Mouse (Mus musculus) erythroblast, embryonic 14.5 days (primary cell): ENCODE results near the gene Sumo2. TPM values are rescaled to one million over a fixed set of nuclear protein-coding genes. Genes with fewer than 3 reads are reported as not detected.
A peak's percentile ranks its signal among the peaks of the same experiment; 100 is the strongest.

ENCODE experiments used
- H3K27me3 ChIP-seq: 2 replicates; pipeline ENCODE4 v1.6.1; 2012; ENCODE audit warnings: inconsistent platforms; ENCODE audit not compliant: control insufficient read depth
- H3K36me3 ChIP-seq: 2 replicates; pipeline ENCODE4 v1.6.1; 2012; ENCODE audit warnings: mild to moderate bottlenecking, inconsistent platforms; ENCODE audit not compliant: control insufficient read depth
- H3K4me1 ChIP-seq: 2 replicates; pipeline ENCODE4 v1.6.1; 2012; ENCODE audit warnings: inconsistent platforms; ENCODE audit not compliant: control insufficient read depth
- H3K4me3 ChIP-seq: replicated peaks from 2 replicates; pipeline ENCODE3; 2012; ENCODE audit warnings: moderate library complexity, mild to moderate bottlenecking, inconsistent platforms
- H3K9me3 ChIP-seq: 2 replicates; pipeline ENCODE4 v1.6.1; 2012; ENCODE audit warnings: low read length, inconsistent platforms, mixed read lengths; ENCODE audit not compliant: control insufficient read depth
- GATA1 ChIP-seq: IDR thresholded peaks from 2 replicates; pipeline ENCODE4 v1.6.1; 2012; ENCODE audit warnings: low read length, inconsistent platforms, mixed read lengths
- TAL1 ChIP-seq: IDR thresholded peaks from 3 replicates; pipeline ENCODE4 v1.6.1; 2012; ENCODE audit warnings: low read length, inconsistent platforms, mixed read lengths
- polyA plus RNA-seq: library from polyadenylated mRNA; stranded (reverse); fragments of >175 nt; gene quantifications from 2 replicates; pipeline ENCODE4 v1.2.3, GENCODE M21; 2012

The Sumo2 gene
- polyA plus RNA-seq, result 31.3 and 32.9 TPM in 2 replicates

- H3K27me3 ChIP-seq, result no peaks in the 10 kb centered on the region
- no peaks in the 10 kb centered on the region for H3K9me3 ChIP-seq
- TF ChIP-seq GATA1 (no peak), TAL1 (no peak)
- peaks cover 38% of the 10 kb centered on the region for H3K4me1 ChIP-seq
- H3K4me3 ChIP-seq, result peak within 1 kb of the TSS; percentile 74
- H3K36me3 ChIP-seq, result peaks cover 37% of the 10 kb centered on the region
Observed at GRCm38 (mm10) chr11:115536038-115536681, at the start of gene Sumo2. TSS of gene Sumo2 (minus strand) at chr11:115536276.

DNA sequence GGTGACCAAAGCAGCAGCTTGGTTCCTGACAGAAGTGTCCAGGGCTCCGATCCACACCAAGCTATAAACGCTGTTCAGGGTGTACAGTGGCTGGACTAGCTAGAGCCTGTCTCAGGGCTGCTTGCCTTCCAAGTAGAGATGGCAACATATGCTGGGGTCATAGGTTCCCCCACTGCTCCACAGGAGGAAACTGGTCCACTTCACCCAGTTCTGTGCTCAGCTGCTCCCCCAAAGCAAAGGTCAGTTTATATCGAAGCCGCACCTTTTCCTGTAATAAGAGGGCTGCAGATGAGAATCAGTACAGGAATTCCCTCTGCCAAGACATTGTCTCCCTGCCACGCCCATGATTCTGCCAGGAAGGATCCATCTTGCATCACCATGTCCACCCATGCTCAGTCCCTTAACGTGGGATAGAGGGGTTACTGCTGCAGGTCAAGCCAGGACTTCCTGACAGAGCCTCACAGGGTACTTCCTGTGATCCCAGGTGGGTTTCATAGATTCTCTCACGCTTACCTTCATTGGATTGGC, 49.6 kb upstream of the Sumo2 start:
- Histone ChIP-seq H3K9me3 (no peaks in the 10 kb centered on the region), H3K4me1 (no peaks in the 10 kb centered on the region), H3K36me3 (peaks cover 98% of the 10 kb centered on the region), H3K27me3 (no peaks in the 10 kb centered on the region), H3K4me3 (no peak overlapping the region)
- no peak for TF ChIP-seq GATA1
- no peak for TF ChIP-seq TAL1

- Histone ChIP-seq H3K36me3 (peaks cover 95% of the 10 kb centered on the region), H3K9me3 (no peaks in the 10 kb centered on the region), H3K4me1 (no peaks in the 10 kb centered on the region), H3K4me3 (no peak overlapping the region), H3K27me3 (no peaks in the 10 kb centered on the region)
- TF ChIP-seq GATA1, result no peak
- no peak for TF ChIP-seq TAL1
Observed at GRCm38 (mm10) chr11:115584376-115585073, 48.4 kb upstream of the Sumo2 start.

DNA sequence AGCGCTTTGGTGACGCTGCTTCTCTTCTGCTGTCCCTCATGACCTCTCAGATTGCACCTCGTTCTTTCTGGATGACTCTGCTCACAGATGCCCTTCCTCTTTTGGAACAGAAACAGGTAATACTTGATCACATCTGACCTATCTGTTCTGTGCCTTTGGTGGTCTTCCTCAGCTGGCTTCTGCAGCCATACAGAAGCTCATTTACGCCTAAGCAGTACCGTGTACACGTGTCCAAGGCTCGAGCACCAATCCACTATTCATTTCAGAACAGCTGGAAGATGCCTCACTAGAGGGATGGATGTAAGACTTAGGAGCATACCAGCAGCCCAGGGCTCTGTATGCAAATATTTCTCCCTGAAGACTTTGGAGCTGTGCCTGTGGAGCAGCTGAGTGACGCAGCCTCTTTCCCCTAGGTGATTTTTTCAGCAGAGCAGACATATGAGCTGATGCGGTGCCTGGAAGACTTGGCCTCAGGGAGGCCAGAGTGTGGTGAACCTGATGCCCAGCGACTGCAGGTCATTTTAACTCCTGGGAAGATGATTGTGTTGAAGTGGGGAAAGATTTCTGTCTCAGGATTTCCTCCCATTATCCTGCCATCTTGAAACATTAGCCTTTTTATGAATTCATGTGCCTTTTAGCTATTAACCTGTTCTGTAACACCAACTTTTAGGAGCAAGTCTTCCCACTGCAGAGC, 47.0 kb upstream of the Sumo2 start:
- peaks cover 97% of the 10 kb centered on the region for H3K36me3 ChIP-seq

DNA sequence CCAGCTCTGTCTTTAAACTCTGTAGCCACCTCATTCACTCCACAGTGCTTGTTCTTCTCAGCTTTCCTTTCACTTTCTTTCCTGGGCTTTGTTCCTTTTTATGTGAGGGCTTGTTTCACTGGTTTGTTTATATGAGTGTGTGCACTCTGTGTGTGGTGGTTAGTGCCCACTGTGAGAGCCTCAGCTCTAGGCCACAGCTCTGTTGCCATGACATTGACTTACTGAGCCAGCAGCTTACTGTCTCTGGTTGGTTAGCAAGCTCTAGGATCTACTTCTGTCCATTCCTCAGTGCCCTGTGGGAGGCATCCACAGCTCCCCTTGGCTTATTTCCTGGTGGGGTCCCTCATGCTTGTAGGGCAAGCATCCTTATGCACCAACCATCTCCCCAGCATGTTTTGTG, 43.0 kb upstream of the Sumo2 start:
- peaks cover 72% of the 10 kb centered on the region for H3K36me3 ChIP-seq
- no peak for TF ChIP-seq GATA1
- TF ChIP-seq TAL1, result no peak

More for the DNA sequence above, 47.0 kb upstream of the Sumo2 start:
- no peaks in the 10 kb centered on the region for H3K4me1 ChIP-seq
- H3K27me3 ChIP-seq, result no peaks in the 10 kb centered on the region
- TF ChIP-seq TAL1, result no peak
- no peak for TF ChIP-seq GATA1
- no peak overlapping the region for H3K4me3 ChIP-seq
- no peaks in the 10 kb centered on the region for H3K9me3 ChIP-seq

GRCm38 (mm10) chr11:115564961-115565360, 28.9 kb upstream of the Sumo2 start:
- H3K27me3 ChIP-seq, result no peaks in the 10 kb centered on the region
- peaks cover 47% of the 10 kb centered on the region for H3K36me3 ChIP-seq
- no peak for TF ChIP-seq GATA1
- no peak for TF ChIP-seq TAL1
- H3K4me3 ChIP-seq, result peak overlapping the region; percentile 99
- peaks cover 43% of the 10 kb centered on the region for H3K4me1 ChIP-seq
- H3K9me3 ChIP-seq, result no peaks in the 10 kb centered on the region

More for the DNA sequence above, 43.0 kb upstream of the Sumo2 start:
- H3K27me3 ChIP-seq, result no peaks in the 10 kb centered on the region
- no peaks in the 10 kb centered on the region for H3K4me1 ChIP-seq
- H3K9me3 ChIP-seq, result no peaks in the 10 kb centered on the region
- H3K4me3 ChIP-seq, result no peak overlapping the region

DNA sequence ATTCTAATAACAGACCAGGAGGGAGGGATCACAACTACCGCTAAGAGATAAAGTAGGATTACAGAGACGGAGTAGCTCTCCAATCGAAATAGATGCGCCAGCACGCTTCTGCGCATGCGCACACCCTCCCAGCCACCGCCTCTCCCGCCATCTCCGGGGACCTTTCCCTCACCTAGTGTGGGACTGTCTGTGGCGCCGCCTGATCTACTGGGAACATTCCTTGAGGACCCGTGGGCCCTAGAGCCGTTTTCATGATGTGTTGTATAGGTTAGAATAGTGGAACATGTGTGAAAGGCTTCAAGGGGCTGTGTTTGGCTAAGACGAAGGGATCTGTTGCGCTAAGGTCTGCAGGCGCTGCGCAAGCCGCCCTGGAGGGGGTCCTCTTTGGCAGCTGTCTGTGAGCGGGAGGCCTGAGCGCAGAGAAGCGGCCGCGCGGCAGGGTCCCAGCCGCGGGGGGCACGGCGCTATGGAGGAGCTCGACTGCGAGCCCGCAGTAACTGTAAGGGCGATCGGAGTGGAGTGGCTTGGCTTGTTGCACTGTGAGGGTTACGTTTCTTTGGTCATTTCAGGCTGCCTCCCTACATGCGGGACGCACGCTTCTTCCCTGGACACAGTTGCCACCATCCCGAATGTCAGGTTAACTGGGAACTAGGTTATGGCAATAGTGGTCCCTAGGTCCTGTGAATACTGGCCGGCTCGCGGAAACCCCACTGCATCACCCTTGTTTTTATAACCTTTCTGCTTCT, 28.2 kb upstream of the Sumo2 start, which contains the start of gene Nup85:
Gene Nup85 (plus strand): TSS at position 371 of the 746 bp plus-strand sequence.
- peak; percentile 76 for TF ChIP-seq GATA1
- no peak for TF ChIP-seq TAL1
- Histone ChIP-seq H3K36me3 (peaks cover 40% of the 10 kb centered on the region), H3K9me3 (no peaks in the 10 kb centered on the region), H3K27me3 (no peaks in the 10 kb centered on the region), H3K4me1 (peaks cover 40% of the 10 kb centered on the region), H3K4me3 (peak within 1 kb of the TSS; percentile 99)

GRCm38 (mm10) chr11:115563406-115563805, 27.3 kb upstream of the Sumo2 start:
- Histone ChIP-seq H3K9me3 (no peaks in the 10 kb centered on the region), H3K27me3 (no peaks in the 10 kb centered on the region), H3K36me3 (peaks cover 31% of the 10 kb centered on the region), H3K4me3 (peak overlapping the region; percentile 99), H3K4me1 (peaks cover 45% of the 10 kb centered on the region)
- TF ChIP-seq GATA1, result no peak
- TF ChIP-seq TAL1, result no peak
